Mouse (Mus musculus) embryonic facial prominence, embryonic 14.5 days (tissue): ENCODE measurements around the gene Nes. TPM values are rescaled to one million over a fixed set of nuclear protein-coding genes. Genes with fewer than 3 reads are reported as not detected.

Experiments
- ATAC-seq: fragments of 200-750 bp; cut with Nextera tagmentation; 2 replicates; pipeline ENCODE4 v1.8.0; 2017; ENCODE audit warnings: low read depth, moderate number of reproducible peaks, moderate TSS enrichment
- DNase-seq: peaks from one replicate; pipeline ENCODE4 v3.0.0-alpha.2; 2015; ENCODE audit warnings: low spot score
- H3K27ac ChIP-seq: fragments of 300-500 bp; sonication (generic); replicated peaks from 2 replicates; pipeline ENCODE4 v1.5.1; 2014; ENCODE audit warnings: low read depth, mild to moderate bottlenecking, low read length, moderate library complexity
- H3K27me3 ChIP-seq: fragments of 300-500 bp; sonication (generic); replicated peaks from 2 replicates; pipeline ENCODE4 v1.6.1; 2014; ENCODE audit warnings: low read length; ENCODE audit not compliant: control insufficient read depth, insufficient read depth
- H3K36me3 ChIP-seq: fragments of 300-500 bp; sonication (generic); 2 replicates; pipeline ENCODE4 v1.6.1; 2014; ENCODE audit warnings: low read length, mixed read lengths; ENCODE audit not compliant: control insufficient read depth, insufficient read depth
- H3K4me1 ChIP-seq: fragments of 300-500 bp; sonication (generic); 2 replicates; pipeline ENCODE4 v1.6.1; 2014; ENCODE audit warnings: antibody characterized with exemption, low read length; ENCODE audit not compliant: control insufficient read depth, insufficient read depth
- H3K4me2 ChIP-seq: fragments of 300-500 bp; sonication (generic); 2 replicates; pipeline ENCODE4 v1.6.1; 2014; ENCODE audit warnings: low read depth, mild to moderate bottlenecking, low read length, moderate library complexity, mixed read lengths
- H3K4me3 ChIP-seq: fragments of 300-500 bp; sonication (generic); 2 replicates; pipeline ENCODE4 v1.5.1; 2014; ENCODE audit warnings: low read depth, mild to moderate bottlenecking, low read length
- H3K9ac ChIP-seq: fragments of 300-500 bp; sonication (generic); 2 replicates; pipeline ENCODE4 v1.6.1; 2014; ENCODE audit warnings: low read depth, mild to moderate bottlenecking, low read length, moderate library complexity, mixed read lengths
- H3K9me3 ChIP-seq: fragments of 300-500 bp; sonication (generic); 2 replicates; pipeline ENCODE4 v1.6.1; 2016; ENCODE audit warnings: low read length; ENCODE audit not compliant: control insufficient read depth
- WGBS: fragments of 180-500 bp; shearing (Covaris S2); extraction: QIAGEN DNeasy Blood & Tissue Kit; methylation state at CpG from one replicate; pipeline ENCODE4 v1.1.7; 2014; 5-methylcytosine and 5-hydroxymethylcytosine counted together
- polyA plus RNA-seq: library from polyadenylated mRNA; unstranded; fragments of >200 nt; fragmentation: Nextera tagmentation; extraction: Ambion mirVana; gene quantifications from 2 replicates; pipeline ENCODE4 v1.2.1, GENCODE M21; 2014

Nes gene
- polyA plus RNA-seq, 1 experiment from 2014 or later = 40.5 TPM

DNA sequence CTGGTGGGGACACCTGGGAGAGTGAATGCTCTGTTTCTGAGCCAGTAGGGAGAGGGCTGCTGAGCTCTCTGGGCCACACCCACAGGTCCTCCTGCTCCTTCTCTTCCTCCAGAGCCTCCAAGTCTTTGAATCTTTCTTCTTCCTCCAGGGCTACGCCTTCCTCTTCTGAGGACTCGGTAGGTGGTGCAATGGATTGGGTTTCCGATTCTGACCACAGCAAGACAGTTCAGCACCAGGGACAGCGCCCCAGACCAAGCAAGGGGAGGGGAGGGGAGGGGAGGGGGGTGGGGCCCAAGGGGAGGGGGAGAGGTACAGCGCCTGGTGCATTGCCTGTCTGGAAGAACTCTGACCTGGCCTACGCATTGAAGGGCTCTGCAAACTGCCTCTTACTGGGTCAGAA, 22.6 kb downstream of the Nes start:
- no peak overlapping the region for H3K4me3 ChIP-seq

DNA sequence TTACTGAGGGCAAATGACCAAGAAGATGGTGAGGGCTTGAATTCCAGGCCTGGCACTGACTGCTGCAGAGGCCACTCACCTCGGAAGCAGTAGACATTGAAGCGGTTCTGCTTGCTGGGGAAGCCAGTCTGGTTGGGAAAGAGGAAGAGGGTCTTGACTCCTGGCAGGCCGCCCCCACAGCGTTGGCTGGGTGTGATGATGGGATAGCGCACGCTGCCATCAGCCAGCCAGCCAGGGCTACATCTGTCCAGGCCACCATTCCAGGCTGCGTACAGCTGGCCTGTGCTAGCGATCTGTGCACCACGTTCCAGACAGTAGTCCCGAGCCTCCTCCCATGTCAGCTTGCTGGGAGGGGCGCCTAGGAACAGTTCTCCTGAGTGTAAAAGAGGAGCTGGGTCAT, 24.5 kb downstream of the Nes start:
- no peaks in the 10 kb centered on the region for H3K9me3 ChIP-seq
- no peak overlapping the region for H3K4me3 ChIP-seq
- peaks cover 94% of the 10 kb centered on the region for H3K27me3 ChIP-seq
- H3K36me3 ChIP-seq = no peaks in the 10 kb centered on the region
- H3K27ac ChIP-seq = no peak overlapping the region
- no peak overlapping the region for H3K9ac ChIP-seq
- ATAC-seq (no peak), DNase-seq (no peak)
- H3K4me1 ChIP-seq = peaks cover 6% of the 10 kb centered on the region; the same call in 1 of the 2 replicates
- no peak overlapping the region for H3K4me2 ChIP-seq
- 16% methylated on average over 7 of the region's 11 CpGs for WGBS

More for the DNA sequence above, 22.6 kb downstream of the Nes start:
- Histone ChIP-seq H3K4me1 (no peaks in the 10 kb centered on the region), H3K9ac (no peak overlapping the region), H3K36me3 (no peaks in the 10 kb centered on the region), H3K27ac (no peak overlapping the region), H3K4me2 (no peak overlapping the region), H3K27me3 (peaks cover 92% of the 10 kb centered on the region), H3K9me3 (no peaks in the 10 kb centered on the region)
- DNase-seq (no peak), ATAC-seq (no peak)
- 4% methylated on average over 5 of the region's 6 CpGs for WGBS

DNA sequence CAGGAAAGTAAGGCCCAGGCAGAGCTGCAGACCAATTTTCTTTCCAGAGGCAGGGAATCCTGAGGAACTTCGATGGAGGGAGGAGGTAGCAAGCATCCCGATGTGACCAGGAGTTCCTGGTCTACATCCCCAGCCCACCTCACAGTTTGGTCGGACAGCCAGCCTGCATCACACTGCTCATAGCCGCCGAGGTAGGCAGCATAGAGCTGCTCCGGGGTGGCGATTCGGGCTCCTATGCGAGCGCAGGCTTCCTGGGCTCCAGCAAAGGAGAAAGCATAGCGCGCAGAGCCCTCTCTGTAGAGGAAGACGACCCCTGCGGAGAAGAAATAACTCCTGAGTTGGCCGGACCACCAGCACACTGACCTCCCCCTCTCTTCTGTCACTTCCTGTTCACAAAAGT, 25.5 kb downstream of the Nes start:
- H3K36me3 ChIP-seq = no peaks in the 10 kb centered on the region
- ATAC-seq = no peak
- peaks cover 96% of the 10 kb centered on the region for H3K27me3 ChIP-seq
- WGBS = 0% methylated on average over 10 of the region's 15 CpGs
- no peak overlapping the region for H3K4me2 ChIP-seq
- no peak for DNase-seq
- H3K9me3 ChIP-seq = no peaks in the 10 kb centered on the region
- H3K4me3 ChIP-seq = peak overlapping the region; percentile 31; the same call in 1 of the 2 replicates
- no peak overlapping the region for H3K9ac ChIP-seq
- H3K27ac ChIP-seq = no peak overlapping the region
- peaks cover 9% of the 10 kb centered on the region; the same call in 1 of the 2 replicates for H3K4me1 ChIP-seq

DNA sequence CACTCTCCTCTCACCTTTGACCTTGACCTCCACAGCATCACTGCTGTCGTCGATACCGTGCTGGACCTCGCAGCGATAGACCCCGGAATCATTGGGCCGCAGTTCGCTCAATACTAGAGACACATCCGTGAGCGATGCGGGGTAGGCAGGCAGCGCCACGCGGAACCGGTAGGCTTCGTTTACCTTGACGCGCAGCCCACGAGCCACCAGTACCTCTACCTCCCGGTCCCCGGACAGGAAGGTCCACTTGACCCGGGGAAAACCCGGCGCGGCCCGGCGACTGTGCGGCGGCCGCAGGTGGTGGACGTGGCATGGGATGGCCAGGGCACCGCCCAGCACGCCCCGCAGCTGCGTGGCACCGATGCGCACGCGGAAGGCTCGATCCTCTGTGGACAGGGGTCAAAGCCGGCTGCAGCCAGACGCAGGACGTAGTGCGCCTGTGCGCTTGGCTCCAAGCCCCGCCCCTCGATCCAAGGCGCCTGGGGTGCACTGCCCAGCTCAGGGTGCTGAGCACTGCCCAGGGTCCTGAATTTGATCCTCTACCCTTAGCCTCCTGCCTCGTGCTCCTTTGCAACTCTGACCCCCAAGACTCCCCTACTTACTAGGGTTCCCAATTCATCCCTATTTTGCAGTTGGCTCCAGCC, 26.2 kb downstream of the Nes start:
- peak overlapping the region; percentile 31 for H3K4me3 ChIP-seq
- H3K27ac ChIP-seq = no peak overlapping the region
- no peaks in the 10 kb centered on the region for H3K9me3 ChIP-seq
- under 1% methylated on average over 24 of the region's 49 CpGs for WGBS
- peaks cover 9% of the 10 kb centered on the region; the same call in 1 of the 2 replicates for H3K4me1 ChIP-seq
- no peak for ATAC-seq
- H3K27me3 ChIP-seq = peaks cover 100% of the 10 kb centered on the region
- no peak for DNase-seq
- H3K4me2 ChIP-seq = peak overlapping the region; percentile 53
- peak overlapping the region; percentile 34; the same call in 1 of the 2 replicates for H3K9ac ChIP-seq
- H3K36me3 ChIP-seq = no peaks in the 10 kb centered on the region

DNA sequence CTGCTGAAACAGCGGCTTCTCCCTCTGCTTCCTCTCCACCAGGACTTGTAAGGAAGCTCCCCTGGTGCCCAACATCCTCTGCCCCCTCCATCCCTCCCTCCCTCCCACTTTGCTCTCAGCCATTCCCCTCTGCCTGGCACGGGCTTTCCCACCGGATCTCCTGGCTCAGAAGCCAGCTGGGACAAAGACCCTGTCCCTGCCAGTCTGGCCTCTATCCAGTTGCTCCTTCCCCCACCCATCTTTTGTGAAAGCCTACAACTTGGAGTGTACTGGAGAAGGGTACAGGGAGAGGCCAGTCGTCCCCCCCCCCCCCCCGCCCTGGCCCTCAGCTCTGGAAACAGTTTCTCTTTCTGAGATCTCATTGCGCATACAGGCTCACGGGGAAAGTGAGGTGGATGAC, 27.9 kb downstream of the Nes start:
- no peaks in the 10 kb centered on the region for H3K36me3 ChIP-seq

DNA sequence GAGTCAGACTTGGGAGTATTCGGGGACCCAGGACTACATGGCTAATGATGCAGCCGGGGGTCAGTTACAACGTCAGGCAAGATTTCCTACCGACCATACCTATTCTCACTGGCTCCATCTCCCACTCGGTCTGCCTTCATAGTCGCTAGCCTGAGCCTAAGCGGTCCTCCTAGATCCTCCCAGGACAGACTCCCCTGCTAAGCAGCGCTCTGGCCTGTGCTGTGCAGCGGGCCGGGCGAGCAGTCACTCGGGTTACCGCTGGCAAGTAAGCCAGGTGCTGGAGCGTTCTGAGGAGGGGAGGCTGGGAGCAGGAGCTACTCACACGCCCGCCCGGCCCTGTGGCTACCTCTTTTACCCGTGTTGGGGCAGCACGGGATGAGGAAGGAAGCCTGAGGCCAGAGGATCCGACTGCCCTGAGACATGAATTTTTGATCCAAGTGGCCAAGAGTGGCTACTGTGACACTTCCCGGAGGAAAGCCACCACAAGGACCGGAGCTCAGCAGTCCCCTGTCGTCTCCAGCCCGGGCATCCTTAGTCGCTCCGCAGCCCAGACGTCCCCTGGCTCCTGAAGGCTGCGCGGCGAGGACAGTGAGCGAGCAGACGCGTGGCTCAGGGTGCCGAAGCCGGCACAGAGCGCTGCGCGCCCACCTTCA, 28.5 kb downstream of the Nes start:
- no peaks in the 10 kb centered on the region for H3K9me3 ChIP-seq
- peaks cover 99% of the 10 kb centered on the region for H3K27me3 ChIP-seq
- H3K9ac ChIP-seq = peak overlapping the region; percentile 51; the same call in 1 of the 2 replicates
- peak overlapping the region; percentile 76 for H3K4me2 ChIP-seq
- no peak for ATAC-seq
- H3K27ac ChIP-seq = no peak overlapping the region
- no peak for DNase-seq
- H3K4me1 ChIP-seq = peaks cover 9% of the 10 kb centered on the region; the same call in 1 of the 2 replicates
- H3K4me3 ChIP-seq = peak overlapping the region; percentile 47
- WGBS = 2% methylated on average over 28 of the region's 38 CpGs
- H3K36me3 ChIP-seq = no peaks in the 10 kb centered on the region

More for the DNA sequence above, 27.9 kb downstream of the Nes start:
- DNase-seq = no peak
- H3K9me3 ChIP-seq = no peaks in the 10 kb centered on the region
- no peak overlapping the region for H3K9ac ChIP-seq
- WGBS = 4% methylated on average over 7 of the region's 7 CpGs
- H3K27ac ChIP-seq = no peak overlapping the region
- peaks cover 9% of the 10 kb centered on the region; the same call in 1 of the 2 replicates for H3K4me1 ChIP-seq
- ATAC-seq = no peak
- H3K4me2 ChIP-seq = no peak overlapping the region
- H3K4me3 ChIP-seq = no peak overlapping the region
- H3K27me3 ChIP-seq = peaks cover 100% of the 10 kb centered on the region

DNA sequence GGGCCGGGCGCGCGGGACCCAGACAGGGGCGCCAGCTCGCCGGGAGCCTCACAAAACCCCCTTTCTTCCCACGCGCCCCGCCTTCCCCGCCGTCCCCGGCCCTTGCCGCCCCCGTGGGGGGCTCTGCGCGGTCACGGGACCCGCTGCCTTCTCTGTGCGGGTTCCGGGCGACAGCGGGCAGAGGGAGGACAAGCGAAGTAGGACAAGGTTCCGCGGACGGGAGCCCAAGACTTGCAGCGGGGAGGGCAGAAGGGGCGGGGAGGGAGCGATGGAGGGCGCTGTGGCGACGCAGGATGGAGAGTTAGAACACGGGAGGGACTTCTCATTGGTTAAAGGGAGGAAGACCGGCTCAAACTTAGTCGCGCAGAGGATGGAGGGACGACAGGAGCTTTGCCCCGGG, 29.3 kb downstream of the Nes start, which contains the start of gene Bcan:
Bcan (minus strand) TSS at position 50 of the 400 bp plus-strand sequence.
- no peaks in the 10 kb centered on the region for H3K36me3 ChIP-seq
- DNase-seq (peak; percentile 11), ATAC-seq (no peak)
- peak within 1 kb of the TSS; percentile 76 for H3K4me2 ChIP-seq
- peak within 1 kb of the TSS; percentile 47 for H3K4me3 ChIP-seq
- peaks cover 95% of the 10 kb centered on the region for H3K27me3 ChIP-seq
- H3K27ac ChIP-seq = no peak within 1 kb of the TSS
- under 1% methylated on average over 26 of the region's 39 CpGs for WGBS
- H3K9me3 ChIP-seq = no peaks in the 10 kb centered on the region
- peak within 1 kb of the TSS; percentile 51 for H3K9ac ChIP-seq
- peaks cover 9% of the 10 kb centered on the region; the same call in 1 of the 2 replicates for H3K4me1 ChIP-seq

DNA sequence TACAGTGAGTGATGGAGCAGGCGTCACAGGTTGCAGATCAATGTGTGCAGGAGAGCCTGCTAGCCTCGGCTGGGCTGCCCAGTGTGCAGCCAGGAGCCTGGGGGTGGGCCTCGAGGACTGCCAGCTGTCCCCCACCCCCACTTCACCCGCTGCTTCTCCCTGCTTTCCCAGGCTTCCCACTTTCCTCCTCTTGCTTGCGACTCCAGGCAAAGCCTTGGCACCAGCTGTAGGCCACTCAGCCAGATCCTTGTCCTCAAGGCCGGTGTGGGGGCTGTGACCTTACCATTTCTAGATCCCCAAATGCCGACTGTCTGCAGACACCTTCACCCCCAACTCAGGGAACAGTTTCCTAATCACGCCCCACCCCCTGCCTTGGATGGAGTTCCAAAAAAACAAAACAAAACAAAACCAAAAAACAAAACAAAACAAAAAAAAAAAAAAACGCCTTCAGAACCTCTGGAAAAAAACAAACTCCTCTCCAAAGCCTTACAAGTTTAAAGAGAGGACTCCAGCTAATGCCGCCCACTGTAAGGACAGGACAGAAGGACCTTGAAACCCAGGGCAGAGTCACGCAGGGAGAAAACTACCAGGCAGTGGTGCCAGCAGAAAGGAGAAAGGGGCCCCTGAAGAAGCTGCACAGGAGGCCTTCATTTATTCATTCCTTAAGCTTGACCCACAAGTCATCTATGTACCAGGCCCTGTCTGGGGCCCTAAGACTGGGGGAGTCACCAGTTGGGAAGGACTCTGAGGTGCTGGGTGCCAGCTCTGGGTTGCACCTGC, 30.1 kb downstream of the Nes start:
- 18% methylated on average over 9 of the region's 11 CpGs for WGBS
- H3K36me3 ChIP-seq = no peaks in the 10 kb centered on the region
- no peak for DNase-seq
- no peak for ATAC-seq
- peaks cover 86% of the 10 kb centered on the region for H3K27me3 ChIP-seq
- 0 out of 2 replicates have a peak, but pooled peaks cover 3% of the 10 kb centered on the region for H3K9me3 ChIP-seq
- peak overlapping the region; percentile 76; the same call in 1 of the 2 replicates for H3K4me2 ChIP-seq
- H3K9ac ChIP-seq = no peak overlapping the region
- H3K27ac ChIP-seq = no peak overlapping the region
- peak overlapping the region; percentile 47 for H3K4me3 ChIP-seq
- H3K4me1 ChIP-seq = peaks cover 9% of the 10 kb centered on the region; the same call in 1 of the 2 replicates
